Mouse (Mus musculus) frontal cortex, adult (tissue): ENCODE data around the gene Vtcn1.

Experiments
- ATAC-seq: cut with Nextera tagmentation; 2 replicates; pipeline ENCODE4 v1.9.2; 2017; ENCODE audit warnings: mild to moderate bottlenecking, moderate library complexity, mixed read lengths; ENCODE audit not compliant: low TSS enrichment

The Vtcn1 gene

GRCm38 (mm10) chr3:100856050-100856815 is 31.0 kb downstream of the Vtcn1 start:
- ATAC-seq: no peak

- no peak for ATAC-seq
These were observed 31.9 kb downstream of the Vtcn1 start for GRCm38 (mm10) chr3:100857139-100857538.

- ATAC-seq: no peak
These were observed 33.2 kb downstream of the Vtcn1 start for GRCm38 (mm10) chr3:100858334-100859002.

DNA sequence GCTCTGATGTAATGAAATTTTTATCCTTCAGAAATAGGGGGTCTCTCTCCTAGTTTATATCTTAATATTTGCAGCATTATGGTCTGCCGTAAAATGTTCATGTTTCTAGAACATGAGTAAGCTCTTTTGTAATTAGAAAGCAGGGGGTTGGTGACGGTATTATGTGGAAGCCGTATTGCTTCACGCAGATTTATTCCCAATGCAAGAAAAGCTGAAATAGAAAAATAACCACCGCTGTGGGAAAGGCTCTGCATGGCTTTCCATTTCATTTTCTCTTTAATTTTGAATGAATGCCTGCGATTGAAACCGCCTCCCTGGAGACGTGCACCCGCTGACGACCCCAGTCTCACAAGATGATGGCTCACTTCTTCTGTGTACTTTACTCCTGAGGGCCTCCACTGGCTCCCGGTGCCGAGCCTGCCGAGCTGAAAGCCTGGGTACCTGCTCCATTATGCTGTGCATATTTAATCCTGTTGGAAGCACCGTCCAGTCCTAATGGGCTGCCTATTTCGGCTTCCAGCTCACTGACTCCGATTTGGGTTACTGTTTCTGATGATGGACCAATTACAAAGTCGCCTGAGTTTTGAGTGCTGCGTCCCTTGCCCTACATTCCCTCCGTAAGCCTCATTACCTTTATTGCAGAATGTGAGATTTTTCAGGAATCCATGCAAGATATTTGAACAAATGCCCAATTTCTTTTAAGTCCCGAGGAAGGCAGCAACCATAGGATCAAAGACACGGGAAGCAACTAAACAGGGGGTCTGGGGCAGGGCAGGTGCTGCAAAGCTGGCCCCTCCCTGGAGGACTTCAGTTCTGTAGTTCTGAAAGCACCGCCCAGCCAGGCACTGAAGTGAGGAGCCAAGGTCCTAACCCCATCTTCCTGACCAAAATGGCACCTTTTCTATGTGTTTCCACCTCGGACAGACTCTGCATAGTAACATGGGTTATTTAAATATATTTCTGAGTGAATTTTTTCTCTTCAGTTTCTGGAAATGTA is 36.3 kb downstream of the Vtcn1 start:
- ATAC-seq: 0 out of 2 replicates have a peak, but pooled peaks have one; percentile 29

DNA sequence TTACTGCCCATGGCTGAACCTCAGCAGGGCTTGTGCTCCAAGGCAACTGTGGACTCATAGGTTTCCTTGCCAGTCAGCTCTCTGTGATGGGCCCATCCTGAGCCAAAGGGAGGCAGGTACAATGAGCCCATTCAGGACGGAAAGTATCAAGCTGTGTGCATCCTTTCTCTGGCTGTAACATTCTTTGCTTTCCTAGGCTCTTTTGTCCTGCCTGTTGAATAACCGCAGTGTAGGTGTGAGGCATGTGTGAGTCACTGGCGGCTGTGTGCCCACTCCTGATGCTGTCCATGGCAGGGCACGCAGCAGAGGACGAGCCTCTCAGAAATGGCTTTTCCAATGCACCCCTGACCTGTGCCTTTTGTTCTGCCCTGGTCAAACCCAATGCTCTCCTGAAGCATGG is 41.7 kb downstream of the Vtcn1 start:
- ATAC-seq: peak; percentile 90

- ATAC-seq: no peak
These were observed 51.8 kb downstream of the Vtcn1 start for GRCm38 (mm10) chr3:100877057-100877456.

DNA sequence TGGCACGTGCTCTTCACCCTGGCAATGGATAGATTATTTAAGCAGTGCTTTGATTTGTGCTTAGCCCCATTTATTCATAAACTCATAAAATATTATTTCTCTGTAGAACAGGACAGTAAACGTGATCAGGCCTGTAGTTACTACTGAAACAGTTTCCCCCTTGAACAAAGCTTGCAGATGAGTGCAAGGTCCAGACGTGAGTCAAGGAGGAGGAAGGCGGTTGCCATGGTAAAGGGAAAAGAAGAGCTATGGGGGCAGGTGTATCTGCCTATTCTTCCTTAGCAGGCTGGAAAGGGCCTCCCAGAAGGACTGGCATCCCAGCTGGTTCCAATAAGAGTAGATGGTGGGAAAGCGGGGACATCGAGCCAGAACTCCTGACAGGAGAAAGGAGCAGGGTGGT is 56.1 kb downstream of the Vtcn1 start:
- 0 out of 2 replicates have a peak, but pooled peaks have one; percentile 44 for ATAC-seq

GRCm38 (mm10) chr3:100881843-100882634 is 56.8 kb downstream of the Vtcn1 start:
- no peak for ATAC-seq

GRCm38 (mm10) chr3:100889234-100889633 is 64.0 kb downstream of the Vtcn1 start:
- no peak for ATAC-seq

- ATAC-seq: peak; percentile 81
These were observed 65.1 kb downstream of the Vtcn1 start for GRCm38 (mm10) chr3:100890406-100890805.

DNA sequence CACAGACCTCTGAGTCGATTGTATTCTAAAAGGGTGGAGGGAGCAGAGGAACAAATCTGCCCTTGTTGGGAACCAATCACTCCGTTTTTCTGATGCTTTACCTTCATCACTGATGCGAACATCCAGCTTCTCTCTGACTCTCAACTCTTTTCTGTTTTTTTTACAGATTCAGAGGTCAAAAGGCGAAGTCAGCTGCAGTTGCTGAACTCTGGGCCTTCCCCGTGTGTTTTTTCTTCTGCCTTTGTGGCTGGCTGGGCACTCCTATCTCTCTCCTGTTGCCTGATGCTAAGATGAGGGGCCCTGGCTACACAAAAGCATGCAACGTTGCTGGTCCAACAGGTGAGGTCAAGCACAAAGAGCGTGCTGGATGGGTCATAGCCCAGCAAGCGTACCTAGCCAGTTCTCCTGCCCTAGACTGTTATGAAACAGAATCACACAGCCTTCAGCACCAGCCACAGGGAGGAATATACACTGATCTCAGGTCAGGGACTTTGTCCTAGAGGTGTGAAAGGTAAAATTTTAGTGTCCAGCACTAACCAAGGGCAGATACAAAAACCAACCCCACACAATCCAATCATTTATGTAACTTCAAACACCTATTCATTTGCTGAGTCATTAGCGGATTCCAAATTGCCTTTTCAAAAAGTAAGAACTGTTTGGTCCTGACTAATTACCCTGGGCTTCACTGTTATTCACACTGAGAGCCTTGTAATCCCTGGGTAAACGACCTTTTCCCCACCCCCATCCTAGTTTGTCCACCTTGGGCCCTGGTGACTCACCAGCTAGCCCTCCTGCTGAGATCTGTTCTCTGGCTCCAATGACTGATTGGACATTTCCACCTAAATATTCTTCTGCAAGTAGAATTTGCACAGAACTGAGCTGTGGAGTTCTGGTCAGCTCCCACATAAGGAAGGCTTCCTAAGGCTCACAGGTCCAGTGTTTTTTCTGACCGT is 67.4 kb downstream of the Vtcn1 start:
- ATAC-seq: no peak

DNA sequence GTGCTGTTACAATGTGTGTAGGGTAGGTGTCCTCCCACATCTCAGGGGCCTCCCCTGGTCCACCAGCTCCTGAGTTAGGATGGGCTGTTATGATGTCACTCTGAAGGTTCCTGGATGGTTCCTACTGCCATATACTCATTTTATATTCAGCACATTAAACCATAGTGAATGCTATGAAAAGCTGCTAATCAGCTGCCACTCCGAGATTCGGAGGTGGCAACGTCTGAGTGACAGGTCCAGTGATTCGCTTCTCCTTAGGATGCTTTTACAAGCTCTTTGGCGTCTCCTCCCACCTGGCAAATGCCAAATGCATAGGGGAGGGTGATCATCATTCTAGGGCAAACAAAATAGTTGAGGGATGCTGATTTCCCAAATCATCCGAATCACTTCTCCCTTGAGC is 70.2 kb downstream of the Vtcn1 start:
- 0 out of 2 replicates have a peak, but pooled peaks have one; percentile 24 for ATAC-seq

GRCm38 (mm10) chr3:100906128-100906527 is 80.9 kb downstream of the Vtcn1 start:
- no peak for ATAC-seq

- ATAC-seq: peak; percentile 45
These were observed 81.7 kb downstream of the Vtcn1 start for GRCm38 (mm10) chr3:100906916-100907315.

GRCm38 (mm10) chr3:100908594-100908993 is 83.3 kb downstream of the Vtcn1 start:
- no peak for ATAC-seq

DNA sequence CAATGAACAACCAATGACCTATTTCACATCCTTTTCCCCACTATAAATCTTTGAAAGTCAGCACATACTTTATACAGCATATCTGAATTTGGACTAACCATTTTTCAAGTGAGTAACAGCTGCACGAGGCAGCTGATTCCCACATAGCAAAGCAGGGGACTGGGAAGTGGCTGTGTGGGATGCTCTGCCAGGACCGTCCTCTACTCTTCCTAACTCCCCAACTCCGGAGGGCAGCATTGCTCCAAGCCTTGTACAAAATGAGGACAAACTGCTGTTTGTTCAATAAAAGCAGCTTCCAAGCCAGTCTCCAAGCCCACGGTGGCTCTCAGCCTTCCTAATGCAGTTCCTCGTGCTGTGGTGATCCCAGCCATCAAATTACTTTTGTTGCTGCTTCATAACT is 85.4 kb downstream of the Vtcn1 start:
- peak; percentile 68 for ATAC-seq

DNA sequence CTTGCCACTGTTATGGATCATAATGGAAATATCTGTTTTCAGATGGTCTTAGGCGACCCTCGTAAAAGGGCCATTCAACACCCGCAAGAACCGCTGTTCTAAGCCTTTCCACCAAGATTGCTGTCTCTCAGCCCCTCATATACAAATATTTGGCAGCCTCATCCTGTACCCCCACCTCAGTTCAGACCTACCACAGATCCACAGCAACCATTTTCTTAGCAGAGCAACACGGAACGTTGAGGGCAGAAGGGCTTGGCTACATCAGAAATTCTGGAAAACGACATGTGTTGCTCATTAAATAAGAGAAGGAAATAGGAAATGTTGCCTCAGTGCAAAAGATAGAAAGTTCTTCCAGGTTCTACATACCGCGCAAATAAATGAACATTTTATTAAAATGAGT is 85.8 kb downstream of the Vtcn1 start:
- ATAC-seq: no peak

- ATAC-seq: no peak
These were observed 86.4 kb downstream of the Vtcn1 start for GRCm38 (mm10) chr3:100911498-100912213.

DNA sequence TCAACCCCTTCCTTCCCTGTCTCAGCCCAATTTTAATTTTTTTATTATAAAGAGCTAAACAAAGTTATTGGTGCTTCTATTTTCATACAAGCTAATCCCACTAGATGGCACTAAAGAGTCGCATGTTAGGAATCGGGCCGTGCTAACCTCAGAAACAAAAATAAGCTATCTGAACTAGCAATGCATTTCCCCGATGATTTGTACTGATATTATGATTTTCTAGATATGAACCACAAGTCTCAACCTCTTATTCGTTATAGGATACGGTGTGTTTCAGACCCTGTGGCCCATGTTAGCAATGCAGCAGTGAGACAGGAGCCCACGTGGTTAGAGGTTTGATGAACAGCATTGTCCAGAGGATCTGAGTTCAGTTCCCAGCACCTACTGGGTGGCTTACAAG is 91.6 kb downstream of the Vtcn1 start:
- ATAC-seq: peak; percentile 39; the same call in 1 of the 2 replicates
